Mouse (Mus musculus) erythroblast, embryonic 14.5 days (primary cell): ENCODE data around the gene Afmid. TPM values are rescaled to one million over a fixed set of nuclear protein-coding genes. Genes with fewer than 3 reads are reported as not detected.

Experiments
- H3K27me3 ChIP-seq: 2 replicates; pipeline ENCODE4 v1.6.1; 2012; ENCODE audit warnings: inconsistent platforms; ENCODE audit not compliant: control insufficient read depth
- H3K36me3 ChIP-seq: 2 replicates; pipeline ENCODE4 v1.6.1; 2012; ENCODE audit warnings: mild to moderate bottlenecking, inconsistent platforms; ENCODE audit not compliant: control insufficient read depth
- H3K4me1 ChIP-seq: 2 replicates; pipeline ENCODE4 v1.6.1; 2012; ENCODE audit warnings: inconsistent platforms; ENCODE audit not compliant: control insufficient read depth
- H3K4me3 ChIP-seq: replicated peaks from 2 replicates; pipeline ENCODE3; 2012; ENCODE audit warnings: moderate library complexity, mild to moderate bottlenecking, inconsistent platforms
- H3K9me3 ChIP-seq: 2 replicates; pipeline ENCODE4 v1.6.1; 2012; ENCODE audit warnings: low read length, inconsistent platforms, mixed read lengths; ENCODE audit not compliant: control insufficient read depth
- GATA1 ChIP-seq: IDR thresholded peaks from 2 replicates; pipeline ENCODE4 v1.6.1; 2012; ENCODE audit warnings: low read length, inconsistent platforms, mixed read lengths
- TAL1 ChIP-seq: IDR thresholded peaks from 3 replicates; pipeline ENCODE4 v1.6.1; 2012; ENCODE audit warnings: low read length, inconsistent platforms, mixed read lengths
- polyA plus RNA-seq: library from polyadenylated mRNA; stranded (reverse); fragments of >175 nt; gene quantifications from 2 replicates; pipeline ENCODE4 v1.2.3, GENCODE M21; 2012

Gene Afmid
- polyA plus RNA-seq, 1 experiment = 0.41 TPM

DNA sequence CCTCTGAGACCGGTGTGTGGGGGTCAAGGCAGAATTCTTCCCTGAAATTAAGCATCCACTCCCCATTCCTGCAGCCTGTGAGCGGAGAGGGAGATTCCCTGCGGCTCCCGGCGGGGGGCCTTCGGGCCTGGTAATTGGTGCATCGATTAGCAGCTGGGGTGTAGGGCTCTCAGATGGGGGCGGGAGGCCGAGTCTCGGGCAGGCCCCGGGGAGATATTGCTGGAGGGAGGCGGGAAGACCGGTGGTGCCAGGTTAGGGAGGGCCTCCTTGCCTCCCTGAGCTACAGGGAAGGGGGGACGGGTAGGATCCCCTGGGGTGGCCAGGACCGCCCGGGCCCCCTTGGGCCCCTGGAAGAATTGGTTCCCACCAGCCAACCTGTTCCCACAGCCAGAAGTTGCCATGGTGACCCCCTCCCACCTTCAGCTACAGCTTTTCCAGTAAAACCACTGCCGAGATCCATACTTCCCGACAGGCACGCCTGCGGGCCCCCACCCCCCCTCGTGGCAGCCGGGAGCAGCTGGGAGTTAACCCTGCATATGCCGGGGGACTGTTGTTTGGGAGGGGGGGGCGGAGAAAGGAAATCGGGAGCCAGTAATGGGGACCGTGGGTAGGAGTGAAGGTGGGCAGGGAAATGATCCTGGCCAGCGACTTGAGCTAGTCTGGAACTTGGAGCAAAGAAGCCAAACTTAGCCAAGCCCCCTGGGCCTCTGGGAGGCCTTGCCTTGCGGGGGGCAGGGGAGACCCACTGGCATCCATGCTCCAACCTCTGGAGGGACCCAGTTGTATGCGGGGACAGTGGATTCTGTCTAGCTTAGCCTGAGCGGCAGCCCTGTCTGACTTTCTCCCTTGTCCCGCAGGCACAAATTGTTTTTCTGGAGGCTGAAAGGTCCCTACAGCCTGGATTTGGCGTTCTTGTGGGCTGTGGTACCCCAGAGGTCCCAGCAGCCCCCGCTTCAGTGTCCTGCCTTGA lies 63.4 kb downstream of the Afmid start:
- no peaks in the 10 kb centered on the region for H3K36me3 ChIP-seq
- TF ChIP-seq GATA1 = no peak
- no peak for TF ChIP-seq TAL1
- H3K27me3 ChIP-seq = peaks cover 28% of the 10 kb centered on the region
- no peak overlapping the region for H3K4me3 ChIP-seq
- no peaks in the 10 kb centered on the region for H3K4me1 ChIP-seq
- H3K9me3 ChIP-seq = no peaks in the 10 kb centered on the region

Other genes starting within 250 kb of the Afmid start
- 0.71 and 0.76 TPM in 2 replicates for gene Tnrc6c, start 171.6 kb upstream of the Afmid start, polyA plus RNA-seq
- gene Tmc8, start 43.8 kb upstream of the Afmid start, polyA plus RNA-seq = 39.5 and 54.7 TPM in 2 replicates
- gene Tmc6, start 43.7 kb upstream of the Afmid start, polyA plus RNA-seq = 61.5 and 62.4 TPM in 2 replicates
- gene 6030468B19Rik, start 28.3 kb upstream of the Afmid start, polyA plus RNA-seq = 202 and 213 TPM in 2 replicates
- gene Gm20708, start 16.3 kb upstream of the Afmid start, polyA plus RNA-seq = 0.16 TPM in 2 replicates
- 7.2 and 10.2 TPM in 2 replicates for gene Syngr2, start 16.3 kb upstream of the Afmid start, polyA plus RNA-seq
- 17.8 and 29.7 TPM in 2 replicates for gene Tk1, start 168 bp downstream of the Afmid start, polyA plus RNA-seq
- 47.2 and 54.9 TPM in 2 replicates for gene Birc5, start 23.3 kb downstream of the Afmid start, polyA plus RNA-seq
- not detected in 2 replicates for gene Tmem235, start 34.8 kb downstream of the Afmid start, polyA plus RNA-seq
- 0.13 TPM in 1 of 2 replicates, not detected in the other for gene Tha1, start 47.6 kb downstream of the Afmid start, polyA plus RNA-seq
- gene Socs3, start 144.1 kb downstream of the Afmid start, polyA plus RNA-seq = 1.9 and 2.0 TPM in 2 replicates
- gene Pgs1, start 160.4 kb downstream of the Afmid start, polyA plus RNA-seq = 2.6 and 2.8 TPM in 2 replicates